Mouse (Mus musculus) forebrain, embryonic 14.5 days (tissue): Measurements from ENCODE around the gene Gnao1. TPM values are rescaled to one million over a fixed set of nuclear protein-coding genes. Genes with fewer than 3 reads are reported as not detected.

ENCODE experiments used
- ATAC-seq: fragments of 200-750 bp; cut with Nextera tagmentation; 2 replicates; pipeline ENCODE4 v1.8.0; 2017; ENCODE audit warnings: mild to moderate bottlenecking, moderate library complexity
- DNase-seq: peaks from one replicate; pipeline ENCODE4 v3.0.0-alpha.2; 2015; ENCODE audit warnings: low spot score
- H3K27ac ChIP-seq: fragments of 300-500 bp; sonication (generic); 2 replicates; pipeline ENCODE4 v1.5.1; 2014; ENCODE audit warnings: low read depth, mild to moderate bottlenecking, control low read depth, low read length, moderate library complexity
- H3K27me3 ChIP-seq: fragments of 300-500 bp; sonication (generic); replicated peaks from 2 replicates; pipeline ENCODE4 v1.6.1; 2014; ENCODE audit warnings: low read length, control low read depth, mixed read lengths; ENCODE audit not compliant: control insufficient read depth, insufficient read depth
- H3K36me3 ChIP-seq: fragments of 300-500 bp; sonication (generic); 2 replicates; pipeline ENCODE4 v1.6.1; 2014; ENCODE audit warnings: low read length, control low read depth; ENCODE audit not compliant: control insufficient read depth, insufficient read depth
- H3K4me1 ChIP-seq: fragments of 300-500 bp; sonication (generic); 2 replicates; pipeline ENCODE4 v1.6.1; 2014; ENCODE audit warnings: antibody characterized with exemption, low read length, control low read depth; ENCODE audit not compliant: control insufficient read depth, insufficient read depth
- H3K4me2 ChIP-seq: fragments of 300-500 bp; sonication (generic); 2 replicates; pipeline ENCODE4 v1.6.1; 2014; ENCODE audit warnings: mild to moderate bottlenecking, control low read depth, low read length
- H3K4me3 ChIP-seq: fragments of 300-500 bp; sonication (generic); 2 replicates; pipeline ENCODE4 v1.5.1; 2014; ENCODE audit warnings: low read depth, low read length, control low read depth
- H3K9ac ChIP-seq: fragments of 300-500 bp; sonication (generic); 2 replicates; pipeline ENCODE4 v1.6.1; 2014; ENCODE audit warnings: mild to moderate bottlenecking, low read length, control low read depth, moderate library complexity
- H3K9me3 ChIP-seq: fragments of 300-500 bp; sonication (generic); replicated peaks from 2 replicates; pipeline ENCODE4 v1.6.1; 2016; ENCODE audit warnings: low read length, control low read depth, mixed read lengths; ENCODE audit not compliant: control insufficient read depth
- WGBS: fragments of 180-500 bp; shearing (Covaris S2); extraction: QIAGEN DNeasy Blood & Tissue Kit; methylation state at CpG from one replicate; pipeline ENCODE4 v1.1.7; 2014; 5-methylcytosine and 5-hydroxymethylcytosine counted together
- polyA plus RNA-seq: library from polyadenylated mRNA; unstranded; fragments of >200 nt; fragmentation: Nextera tagmentation; extraction: Ambion mirVana; gene quantifications from 2 replicates; pipeline ENCODE4 v1.2.1, GENCODE M21; 2014

Gnao1 gene
- polyA plus RNA-seq, 1 experiment from 2014 or later: 107 TPM

DNA sequence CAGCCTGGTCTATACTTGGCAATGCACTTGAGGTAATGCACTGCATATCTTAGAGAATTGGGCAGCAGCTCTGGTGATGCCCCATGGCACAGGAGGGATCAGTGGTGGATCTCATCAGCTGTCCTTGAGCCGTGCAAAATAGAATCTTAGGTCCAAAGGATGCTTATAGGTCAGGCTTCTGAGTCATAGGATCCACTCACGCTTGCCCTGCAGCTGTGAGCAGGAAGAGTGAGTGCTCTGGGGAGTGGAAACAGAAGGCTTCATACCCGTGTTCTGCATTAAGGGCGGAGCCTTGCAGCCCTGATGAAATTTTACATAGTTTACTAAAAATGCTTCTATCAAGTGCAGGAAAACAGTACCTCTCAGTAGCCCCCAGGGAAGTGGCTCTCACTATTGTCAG, 45.5 kb downstream of the Gnao1 start:
- no peak for DNase-seq
- Histone ChIP-seq H3K27me3 (no peaks in the 10 kb centered on the region), H3K9me3 (no peaks in the 10 kb centered on the region), H3K9ac (no peak overlapping the region), H3K36me3 (peaks cover 1% of the 10 kb centered on the region; the same call in 1 of the 2 replicates), H3K27ac (no peak overlapping the region), H3K4me3 (no peak overlapping the region), H3K4me1 (peaks cover 4% of the 10 kb centered on the region; the same call in 1 of the 2 replicates), H3K4me2 (no peak overlapping the region)
- 78% methylated on average over 4 of the region's 4 CpGs for WGBS
- ATAC-seq: no peak

DNA sequence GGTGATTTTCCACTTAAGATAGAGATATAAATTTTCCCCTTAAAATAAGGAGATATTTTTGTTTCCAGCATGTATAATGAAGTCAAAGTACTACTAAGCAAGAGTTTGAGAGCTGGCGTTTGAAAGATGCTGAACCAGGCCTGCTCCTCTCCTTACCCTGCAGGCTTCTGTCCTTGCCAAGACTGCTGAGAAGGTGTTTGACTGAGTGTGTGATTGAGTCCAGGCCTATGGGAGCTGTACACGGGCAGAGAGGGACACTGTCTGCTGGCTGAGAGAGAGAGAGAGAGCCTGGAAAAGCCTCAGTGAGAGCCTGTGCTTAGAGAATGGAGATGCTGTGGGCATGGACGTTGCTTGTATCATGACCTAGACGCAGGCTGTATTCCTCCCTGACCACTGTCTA, 47.4 kb downstream of the Gnao1 start:
- H3K27ac ChIP-seq: no peak overlapping the region
- H3K9me3 ChIP-seq: no peaks in the 10 kb centered on the region
- no peak overlapping the region for H3K9ac ChIP-seq
- no peaks in the 10 kb centered on the region for H3K27me3 ChIP-seq
- no peak overlapping the region for H3K4me3 ChIP-seq
- H3K4me1 ChIP-seq: peaks cover 12% of the 10 kb centered on the region; the same call in 1 of the 2 replicates
- DNase-seq (no peak), ATAC-seq (no peak)
- H3K36me3 ChIP-seq: no peaks in the 10 kb centered on the region; the same call in 1 of the 2 replicates
- no peak overlapping the region for H3K4me2 ChIP-seq
- WGBS: 82% methylated on average over 4 of the region's 4 CpGs

DNA sequence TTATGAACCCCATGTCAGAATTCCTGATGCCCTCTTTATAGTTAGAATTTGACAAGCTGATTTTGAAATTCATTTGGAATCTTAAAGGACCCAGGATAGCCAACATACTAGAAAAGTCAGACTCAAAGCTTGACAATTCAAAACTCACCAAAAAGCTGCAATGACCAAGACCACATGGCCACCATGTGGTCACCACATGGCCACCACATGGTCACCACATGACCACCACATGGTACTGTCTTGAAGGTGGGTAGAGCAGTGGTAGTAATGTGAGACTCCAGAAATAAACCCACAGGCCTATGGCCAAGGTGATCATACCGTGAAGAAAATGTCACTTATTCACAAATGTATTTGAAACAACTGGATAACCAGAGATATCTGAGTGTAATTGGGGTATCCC, 48.5 kb downstream of the Gnao1 start:
- WGBS: 98% methylated on average over 1 of the region's 1 CpGs
- ATAC-seq (no peak), DNase-seq (no peak)
- H3K36me3 ChIP-seq: no peaks in the 10 kb centered on the region
- no peak overlapping the region for H3K9ac ChIP-seq
- H3K4me2 ChIP-seq: no peak overlapping the region
- no peak overlapping the region for H3K4me3 ChIP-seq
- no peaks in the 10 kb centered on the region for H3K9me3 ChIP-seq
- no peaks in the 10 kb centered on the region for H3K27me3 ChIP-seq
- no peak overlapping the region for H3K27ac ChIP-seq
- peaks cover 12% of the 10 kb centered on the region; the same call in 1 of the 2 replicates for H3K4me1 ChIP-seq

DNA sequence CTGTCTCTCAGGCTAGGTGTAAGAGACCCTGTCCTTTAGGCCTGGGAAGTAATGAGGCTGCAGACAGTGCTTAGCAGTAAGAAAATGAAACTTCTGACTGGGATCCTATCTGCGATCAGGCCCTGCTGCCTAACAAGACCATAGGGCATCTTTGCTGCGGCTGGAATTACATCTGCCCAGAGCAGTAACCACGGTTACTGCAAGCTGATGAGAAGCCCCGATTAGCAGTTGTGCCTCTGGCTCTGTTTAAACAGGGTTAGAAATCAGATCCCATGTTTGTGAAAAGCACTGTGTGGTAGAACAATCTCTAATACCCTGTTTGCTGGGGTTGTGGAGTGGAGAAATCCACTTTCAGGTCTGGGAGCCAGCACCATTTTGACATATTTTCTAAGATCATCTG, 50.3 kb downstream of the Gnao1 start:
- ATAC-seq: no peak
- Histone ChIP-seq H3K4me2 (no peak overlapping the region), H3K4me3 (no peak overlapping the region), H3K9me3 (no peaks in the 10 kb centered on the region), H3K9ac (no peak overlapping the region), H3K36me3 (no peaks in the 10 kb centered on the region), H3K27me3 (no peaks in the 10 kb centered on the region), H3K27ac (no peak overlapping the region), H3K4me1 (peaks cover 12% of the 10 kb centered on the region; the same call in 1 of the 2 replicates)
- no peak for DNase-seq
- 37% methylated on average over 4 of the region's 4 CpGs for WGBS

DNA sequence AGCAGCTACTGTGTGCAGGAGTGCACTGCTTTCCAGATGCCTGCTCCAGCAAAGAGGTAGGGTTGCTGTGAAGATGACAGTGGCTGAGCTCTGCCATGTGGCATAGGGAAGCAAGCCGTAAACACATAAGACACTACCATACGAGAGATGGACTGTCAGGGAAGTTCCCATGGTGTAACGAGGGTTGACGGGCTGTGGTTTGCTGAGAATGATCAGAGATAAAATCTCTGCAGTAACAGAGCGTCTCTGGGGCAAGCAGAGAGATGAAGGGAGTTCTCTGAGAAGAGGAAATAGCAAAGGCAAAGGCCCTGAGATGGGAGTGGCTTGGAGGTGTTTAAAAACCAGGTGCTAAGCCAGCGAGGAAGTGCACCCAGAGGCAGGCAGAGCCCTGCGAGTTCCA, 54.3 kb downstream of the Gnao1 start:
- DNase-seq: no peak
- H3K4me1 ChIP-seq: peaks cover 12% of the 10 kb centered on the region; the same call in 1 of the 2 replicates
- no peak overlapping the region for H3K4me2 ChIP-seq
- ATAC-seq: no peak
- no peaks in the 10 kb centered on the region for H3K27me3 ChIP-seq
- no peak overlapping the region for H3K27ac ChIP-seq
- H3K9ac ChIP-seq: no peak overlapping the region
- H3K4me3 ChIP-seq: no peak overlapping the region
- 0 out of 2 replicates have a peak, but pooled peaks cover 5% of the 10 kb centered on the region for H3K36me3 ChIP-seq
- no peaks in the 10 kb centered on the region for H3K9me3 ChIP-seq
- 77% methylated on average over 7 of the region's 7 CpGs for WGBS

DNA sequence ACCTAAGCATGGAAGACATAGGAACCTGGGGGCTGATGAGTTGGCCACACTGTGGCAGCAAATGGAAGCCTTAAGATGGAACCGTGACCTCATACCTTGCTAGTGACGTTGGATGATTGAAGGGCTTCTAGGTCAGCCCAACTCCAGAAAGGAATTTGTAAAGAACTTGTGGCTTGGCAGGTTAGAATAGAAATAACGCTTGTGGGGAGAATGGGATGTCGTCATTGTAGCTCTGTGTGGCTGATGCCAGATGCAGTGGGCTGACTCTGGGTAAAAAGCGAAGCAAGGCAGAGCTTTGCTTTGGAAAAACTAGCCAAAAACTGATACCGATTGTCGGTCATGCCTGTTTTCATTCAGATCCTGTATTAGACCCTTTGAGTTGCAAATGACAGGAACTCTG, 56.5 kb downstream of the Gnao1 start:
- Histone ChIP-seq H3K4me1 (peaks cover 8% of the 10 kb centered on the region; the same call in 1 of the 2 replicates), H3K4me3 (no peak overlapping the region), H3K9ac (no peak overlapping the region), H3K27ac (no peak overlapping the region), H3K36me3 (0 out of 2 replicates have a peak, but pooled peaks cover 9% of the 10 kb centered on the region), H3K27me3 (no peaks in the 10 kb centered on the region), H3K9me3 (no peaks in the 10 kb centered on the region), H3K4me2 (no peak overlapping the region)
- no peak for ATAC-seq
- DNase-seq: no peak
- 92% methylated on average over 7 of the region's 7 CpGs for WGBS

DNA sequence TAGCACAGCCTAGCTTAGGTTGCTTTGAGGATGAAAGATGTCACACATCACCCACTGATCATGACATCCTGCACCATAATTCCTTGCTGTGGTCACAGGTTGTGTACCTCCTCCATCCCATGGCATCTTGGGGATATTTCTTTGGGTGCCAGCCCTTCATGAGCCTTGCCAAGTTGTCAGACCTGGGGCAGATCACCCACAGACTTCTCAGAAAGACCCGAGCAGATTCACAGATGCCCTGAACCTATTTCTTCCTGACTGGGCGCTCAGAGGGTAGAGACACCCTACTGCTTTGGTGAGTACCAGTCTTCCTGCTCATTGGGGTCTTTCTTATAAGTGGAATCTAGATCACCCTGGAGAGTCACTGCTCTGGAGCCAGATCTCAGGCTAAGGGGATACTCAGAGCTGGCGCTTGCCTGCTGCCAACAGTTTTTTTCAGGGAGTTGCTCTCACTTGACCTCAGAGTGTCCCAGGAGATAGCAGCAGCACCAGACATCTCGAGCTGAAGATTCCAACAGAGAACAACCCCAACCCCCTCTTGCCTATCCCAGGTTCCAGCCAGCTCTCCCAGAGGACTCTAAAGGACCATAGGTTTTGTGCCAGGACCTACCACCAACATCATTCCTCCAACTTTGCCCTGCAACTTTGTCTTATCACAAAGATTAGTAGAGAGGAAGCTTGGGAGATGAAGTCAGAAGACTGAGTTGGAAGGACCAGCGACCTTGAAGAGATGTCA, 58.9 kb downstream of the Gnao1 start:
- Histone ChIP-seq H3K4me2 (no peak overlapping the region), H3K4me3 (no peak overlapping the region), H3K36me3 (0 out of 2 replicates have a peak, but pooled peaks cover 9% of the 10 kb centered on the region), H3K27ac (no peak overlapping the region), H3K4me1 (no peaks in the 10 kb centered on the region), H3K9me3 (no peaks in the 10 kb centered on the region), H3K9ac (no peak overlapping the region), H3K27me3 (no peaks in the 10 kb centered on the region)
- DNase-seq (no peak), ATAC-seq (no peak)
- WGBS: 93% methylated on average over 5 of the region's 5 CpGs

DNA sequence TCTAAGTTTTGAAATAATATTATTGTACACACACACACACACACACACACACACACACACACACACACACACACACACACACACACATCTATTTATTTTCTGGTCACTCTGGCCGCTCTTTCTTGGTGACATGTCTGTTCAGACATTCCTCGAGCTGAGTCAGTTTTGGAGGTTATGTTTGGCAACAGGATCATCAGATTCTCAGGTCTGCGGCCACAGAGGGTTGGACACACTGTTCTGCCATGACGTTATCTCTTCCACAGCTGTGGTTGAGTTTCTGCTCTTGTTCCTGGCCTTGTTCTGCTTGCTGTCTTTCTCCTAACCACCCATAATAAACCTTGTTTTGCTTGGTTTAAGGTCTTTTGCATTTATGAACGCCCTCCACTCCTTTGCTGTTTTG, 61.5 kb downstream of the Gnao1 start:
- H3K36me3 ChIP-seq: 0 out of 2 replicates have a peak, but pooled peaks cover 9% of the 10 kb centered on the region

DNA sequence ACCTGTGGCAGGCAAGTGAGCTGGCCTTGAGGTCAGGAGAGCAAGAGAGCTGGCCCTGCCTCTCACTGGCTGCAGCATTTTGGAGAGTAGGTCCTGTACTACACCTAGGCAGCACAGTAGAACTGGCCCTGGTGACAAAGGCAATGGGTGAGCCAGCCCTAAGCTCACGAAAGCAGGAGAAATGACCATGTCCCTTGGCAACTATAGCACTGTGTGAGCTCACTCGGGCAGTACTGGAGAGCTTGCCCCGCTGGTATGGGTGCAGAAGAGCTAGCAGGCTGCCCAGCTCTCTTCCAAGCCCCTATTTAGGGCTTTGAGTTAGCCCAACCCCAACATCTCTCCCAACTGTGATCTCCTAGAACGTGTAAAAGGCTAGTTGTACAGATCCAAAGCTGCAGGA, 68.6 kb downstream of the Gnao1 start:
- no peak overlapping the region for H3K27ac ChIP-seq
- H3K36me3 ChIP-seq: no peaks in the 10 kb centered on the region
- DNase-seq (no peak), ATAC-seq (no peak)
- no peak overlapping the region for H3K9ac ChIP-seq
- H3K27me3 ChIP-seq: no peaks in the 10 kb centered on the region
- 93% methylated on average over 4 of the region's 4 CpGs for WGBS
- H3K4me3 ChIP-seq: no peak overlapping the region
- no peaks in the 10 kb centered on the region for H3K4me1 ChIP-seq
- H3K4me2 ChIP-seq: no peak overlapping the region
- no peaks in the 10 kb centered on the region for H3K9me3 ChIP-seq

More for the DNA sequence above, 61.5 kb downstream of the Gnao1 start:
- Histone ChIP-seq H3K9ac (no peak overlapping the region), H3K4me3 (no peak overlapping the region), H3K4me2 (no peak overlapping the region), H3K27me3 (no peaks in the 10 kb centered on the region), H3K9me3 (no peaks in the 10 kb centered on the region), H3K4me1 (no peaks in the 10 kb centered on the region), H3K27ac (no peak overlapping the region)
- 93% methylated on average over 5 of the region's 5 CpGs for WGBS
- DNase-seq (no peak), ATAC-seq (no peak)
